Mouse (Mus musculus) layer of hippocampus, postnatal 36 days (tissue): Measurements from ENCODE around the gene Hps1. TPM values are rescaled to one million over a fixed set of nuclear protein-coding genes. Genes with fewer than 3 reads are reported as not detected.

ENCODE experiments used
- DNase-seq, 2 experiments: peaks; one replicate each; pipeline ENCODE4 v3.0.0; 2022
- total RNA-seq, 2 experiments: library from RNA; stranded (reverse); gene quantifications; 2 replicates each; pipeline ENCODE4 v1.2.3; 2021

Hps1 gene
- total RNA-seq, 2 experiments from 2014 or later, result 11.4 to 12.2 TPM

GRCm38 (mm10) chr19:42713770-42714169 is 66.0 kb downstream of the Hps1 start:
- no peak for DNase-seq

Other genes with a start within 250 kb of the Hps1 start
- under 1 TPM; 0.15 to 0.35 TPM for gene Loxl4, start 167.2 kb downstream of the Hps1 start, total RNA-seq
- gene Pyroxd2, start 27.2 kb downstream of the Hps1 start, total RNA-seq, result 1 to 10 TPM; 2.6 to 3.0 TPM